Mouse (Mus musculus) left cerebral cortex, postnatal 14 days (tissue): Measurements from ENCODE around the gene Epn3. TPM values are rescaled to one million over a fixed set of nuclear protein-coding genes. Genes with fewer than 3 reads are reported as not detected.

Experiments used
- DNase-seq, 2 experiments: peaks; one replicate each; pipeline ENCODE4 v3.0.0; 2021 to 2022; ENCODE audit warnings: low spot score in 2 of 2, mixed read lengths in 1 of 2
- intact Hi-C: fragments of 180-260 bp; cut with DNase I; formaldehyde crosslinking; loops from one replicate; pipeline ENCODE4 v1.15.1; 2025
- total RNA-seq, 2 experiments: library from RNA; stranded (reverse); gene quantifications; 2 replicates each; pipeline ENCODE4 v1.2.3; 2021

Gene Epn3
- total RNA-seq, 2 experiments from 2014 or later = 0.95 to 1.3 TPM

DNA sequence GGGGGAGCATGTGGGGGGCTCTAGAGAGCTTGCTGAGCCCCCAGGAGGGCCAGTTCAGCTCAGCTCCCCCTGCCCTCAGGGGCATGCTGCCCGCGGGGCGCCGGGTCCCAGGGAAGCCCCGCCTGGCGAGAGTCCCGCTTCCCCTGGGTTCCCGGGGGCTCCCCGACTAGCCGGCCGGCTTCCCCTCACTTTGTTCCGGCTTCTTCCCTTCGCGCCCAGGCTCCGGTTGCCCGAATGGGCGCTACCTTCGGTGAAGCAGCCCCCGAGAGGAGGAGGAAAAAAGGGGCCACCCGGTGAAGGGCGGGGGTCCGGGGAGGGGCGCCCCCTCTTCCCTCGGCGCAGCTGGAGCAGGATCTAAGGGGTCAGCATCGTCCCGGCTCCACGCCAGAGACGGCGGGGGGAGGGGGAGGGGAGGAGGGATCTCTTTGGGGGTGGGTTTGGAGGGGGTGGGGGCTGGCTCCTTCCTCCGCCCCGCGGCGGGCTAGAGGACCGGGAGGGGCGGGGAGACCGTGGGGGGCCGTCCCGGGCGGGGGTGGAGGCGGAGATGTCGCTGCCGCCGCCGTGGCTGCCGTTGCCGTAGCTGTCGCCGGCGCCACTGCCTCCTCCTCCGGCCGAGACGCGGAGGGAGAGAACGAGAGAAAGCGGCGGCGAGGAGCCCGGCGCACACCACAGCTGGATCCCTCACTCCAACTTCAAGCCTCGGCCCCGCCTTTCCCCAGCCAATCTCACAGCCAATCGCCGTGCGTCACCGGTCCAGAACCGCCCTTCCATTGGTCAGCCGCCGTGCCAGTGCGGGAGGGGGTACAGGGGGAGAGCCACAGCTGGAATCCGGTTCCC, 25.8 kb downstream of the Epn3 start, which contains the start of gene Cacna1g:
Gene Cacna1g, minus strand, starts transcription at position 492 of the 837 bp plus-strand sequence.
- intact Hi-C loops = loop anchor here (2.0 to 5.0 kb wide), 2 partner anchors 52 to 145 kb away; partner anchors contain the start of gene Ankrd40
- peak; percentile 88 to 91 for DNase-seq

DNA sequence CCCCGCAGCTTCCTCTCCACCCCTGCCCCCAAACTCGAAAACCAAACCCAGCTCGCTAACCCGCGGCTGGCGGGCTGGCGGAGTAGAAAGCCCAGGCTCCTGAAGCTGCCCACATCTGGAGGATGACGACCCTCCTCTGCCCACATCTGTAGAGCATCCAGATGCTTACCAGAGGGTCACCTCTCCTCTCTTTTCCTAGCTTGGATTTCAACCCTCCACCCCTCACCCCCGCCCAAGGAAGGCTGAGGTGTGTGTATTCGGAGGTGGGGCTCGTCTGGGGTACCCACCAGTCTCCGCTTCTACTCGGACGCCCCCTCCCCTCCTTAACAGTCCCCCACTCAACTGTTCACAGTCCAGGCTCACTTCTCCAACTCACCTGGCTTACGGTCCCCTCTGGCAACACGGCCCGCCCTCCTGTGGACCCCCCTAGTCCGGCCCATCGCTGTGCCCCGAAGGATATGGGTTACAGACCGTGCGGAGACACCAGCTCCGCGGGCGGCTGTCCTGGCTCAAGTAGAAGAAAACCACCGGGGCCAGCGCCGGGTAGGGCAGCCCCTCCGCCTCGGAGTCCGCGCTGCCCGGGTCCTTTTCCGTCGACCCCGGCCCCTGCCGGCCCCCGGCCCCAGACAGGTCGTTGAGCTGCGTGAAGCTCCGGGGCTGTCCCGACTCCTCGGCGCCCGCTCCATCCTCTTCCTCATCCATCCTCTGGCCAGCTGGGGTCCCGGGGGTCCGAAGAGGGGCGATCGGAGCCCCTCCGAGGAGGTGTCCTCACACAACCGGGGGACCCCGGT, 26.7 kb downstream of the Epn3 start:
- no peak for DNase-seq

GRCm38 (mm10) chr11:94472585-94472915, 27.2 kb downstream of the Epn3 start:
- intact Hi-C loops = loop anchor here (5.0 kb wide), 1 partner anchor 50 kb away; no protein-coding TSS in a partner anchor
- no peak for DNase-seq

More for the DNA sequence above, 26.7 kb downstream of the Epn3 start:
- intact Hi-C loops = loop anchor here (5.0 kb wide), 1 partner anchor 51 kb away; no protein-coding TSS in a partner anchor

DNA sequence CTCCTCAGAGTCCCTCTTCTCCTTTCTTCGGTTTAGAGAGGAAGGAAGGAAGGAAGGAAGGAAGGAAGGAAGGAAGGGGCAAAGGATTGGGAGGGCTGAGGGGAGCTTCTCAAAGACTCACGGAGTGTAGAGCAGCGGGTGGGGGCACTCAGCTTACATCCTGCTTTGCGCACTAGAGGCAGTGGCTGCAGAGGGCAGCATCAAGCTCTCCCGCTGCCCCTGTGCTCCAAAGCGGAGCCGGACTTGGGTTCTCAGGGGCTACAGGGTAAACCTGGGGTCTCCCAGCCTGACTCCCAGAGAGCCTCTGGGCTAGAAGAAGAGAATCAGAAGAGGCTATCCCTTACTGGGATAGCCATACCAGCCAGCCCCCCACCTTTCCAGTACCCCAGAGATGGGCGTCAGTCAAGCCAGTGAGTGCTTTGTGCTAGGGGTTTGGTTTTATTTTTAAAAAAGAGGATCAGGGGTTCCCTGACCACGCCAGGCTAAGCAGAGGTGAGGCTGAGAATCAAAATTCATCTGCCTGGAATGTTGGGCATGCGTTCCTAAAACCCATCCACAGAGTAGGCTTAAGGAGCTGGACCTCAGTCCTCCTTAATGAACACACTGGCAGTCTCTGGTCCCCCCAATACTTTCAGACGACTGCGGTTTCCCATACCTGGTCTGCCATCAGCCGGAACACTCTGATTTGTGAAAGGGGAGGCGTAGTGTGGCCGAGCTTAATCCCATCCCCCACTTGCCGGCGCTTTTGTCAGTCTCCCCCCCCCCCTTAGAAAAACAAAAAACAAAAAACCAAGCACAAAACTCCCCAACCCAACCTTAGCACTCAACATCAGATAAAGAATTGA, 27.8 kb downstream of the Epn3 start:
- intact Hi-C loops = loop anchor here (5.0 kb wide), 1 partner anchor 50 kb away; no protein-coding TSS in a partner anchor
- no peak for DNase-seq

- intact Hi-C loops = loop anchor here (5.0 kb wide), 1 partner anchor 48 kb away; no protein-coding TSS in a partner anchor
Measured at GRCm38 (mm10) chr11:94470391-94470790, 29.4 kb downstream of the Epn3 start.

GRCm38 (mm10) chr11:94469136-94470064, 30.4 kb downstream of the Epn3 start:
- intact Hi-C loops = loop anchor here (5.0 kb wide), 1 partner anchor 47 kb away; no protein-coding TSS in a partner anchor
- DNase-seq = no peak

More at GRCm38 (mm10) chr11:94470391-94470790, 29.4 kb downstream of the Epn3 start:
- no peak for DNase-seq

DNA sequence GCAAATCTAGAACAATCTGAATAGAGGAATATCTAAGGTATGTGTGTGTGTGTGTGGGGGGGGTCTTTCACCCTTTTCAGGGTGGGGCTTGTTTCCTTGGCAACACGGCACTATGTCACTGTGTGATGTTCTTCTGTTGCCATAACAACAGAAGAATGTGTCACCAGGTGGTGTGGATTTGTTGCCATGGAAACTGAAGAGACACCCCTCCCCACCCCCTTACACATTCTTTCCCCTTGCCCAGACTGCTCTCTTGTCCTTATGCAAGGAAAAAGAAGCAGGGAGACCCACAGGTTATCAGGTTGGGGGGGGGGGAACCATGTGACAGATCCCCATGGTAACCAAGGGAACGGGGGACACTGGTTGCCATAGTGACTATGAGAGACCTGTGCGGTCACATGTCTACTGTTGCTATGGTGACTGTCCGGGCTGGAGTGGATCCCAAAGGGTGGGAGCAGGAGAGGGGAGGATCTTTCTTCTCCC, 31.2 kb downstream of the Epn3 start:
- intact Hi-C loops = no loop called here

GRCm38 (mm10) chr11:94466333-94466855, 33.4 kb downstream of the Epn3 start:
- DNase-seq = peak in 1 of 2 experiments; percentile 76
- intact Hi-C loops = no loop called here

More for the DNA sequence above, 31.2 kb downstream of the Epn3 start:
- peak; percentile 79 to 94 for DNase-seq

DNA sequence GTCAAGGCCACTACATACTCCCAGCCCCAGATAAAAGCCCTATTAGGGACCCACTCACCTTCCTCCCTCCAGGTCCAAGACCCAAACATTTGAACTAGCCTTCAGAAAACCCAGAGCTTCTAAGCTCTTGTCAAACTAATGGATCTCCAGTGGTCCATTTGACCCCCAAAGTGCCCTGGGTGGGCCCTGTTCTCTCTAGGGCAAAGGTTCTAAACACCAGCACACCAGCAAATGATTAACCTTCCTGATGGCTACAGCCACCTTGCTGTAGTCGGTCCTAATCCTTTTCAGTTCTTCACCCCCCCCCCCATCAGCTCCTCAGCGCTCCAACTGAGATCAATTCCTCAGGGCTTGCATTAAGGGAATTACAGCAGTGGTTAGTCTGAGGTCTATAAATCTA, 35.6 kb downstream of the Epn3 start:
- intact Hi-C loops = no loop called here
- DNase-seq = no peak

- DNase-seq = no peak
- intact Hi-C loops = no loop called here
Measured at GRCm38 (mm10) chr11:94461856-94462255, 37.9 kb downstream of the Epn3 start.

DNA sequence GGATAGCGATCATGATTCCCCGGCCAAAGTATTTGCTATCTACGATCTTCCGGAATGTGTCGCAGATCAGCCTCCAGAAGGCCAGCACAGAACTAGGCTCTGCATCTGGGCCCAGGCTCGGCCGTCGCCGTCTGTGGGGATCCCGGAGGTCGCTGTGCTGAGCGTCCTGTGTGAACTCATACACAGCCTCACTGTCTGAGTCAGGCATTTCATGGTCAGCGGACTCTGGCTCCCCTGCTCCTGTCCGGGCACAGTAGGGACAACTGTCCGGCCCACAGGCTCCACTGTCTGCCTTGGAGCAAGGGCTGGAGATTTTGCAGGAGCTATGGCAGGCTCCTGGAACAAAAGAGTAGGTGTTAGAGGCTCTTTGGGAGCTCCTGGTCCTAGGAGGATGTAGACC, 42.8 kb downstream of the Epn3 start:
- intact Hi-C loops = no loop called here
- DNase-seq = no peak

- no peak for DNase-seq
- intact Hi-C loops = no loop called here
Measured at GRCm38 (mm10) chr11:94456347-94456746, 43.4 kb downstream of the Epn3 start.

- intact Hi-C loops = no loop called here
- DNase-seq = no peak
Measured at GRCm38 (mm10) chr11:94455161-94455820, 44.5 kb downstream of the Epn3 start.

DNA sequence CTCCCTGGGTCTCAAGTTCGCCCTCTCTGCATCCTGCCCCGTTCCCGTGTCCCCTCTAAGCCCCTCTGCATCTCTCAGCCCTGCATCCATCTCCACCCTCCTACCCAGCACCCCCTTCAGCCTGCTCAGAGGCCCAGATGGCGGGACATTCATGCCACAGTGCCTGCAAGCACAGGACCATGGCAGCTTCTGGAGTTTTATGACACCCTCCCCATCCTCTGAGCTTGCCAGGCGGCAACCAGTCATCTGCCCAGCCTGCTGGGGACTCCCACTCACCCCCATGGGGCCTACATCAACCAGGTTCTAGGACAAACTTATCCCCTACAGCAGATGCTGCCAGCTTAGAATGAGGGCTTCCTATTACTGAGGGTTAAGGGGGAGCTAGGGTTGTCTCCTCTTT, 45.0 kb downstream of the Epn3 start:
- DNase-seq = no peak
- intact Hi-C loops = no loop called here

- intact Hi-C loops = no loop called here
Measured at GRCm38 (mm10) chr11:94451091-94451773, 48.5 kb downstream of the Epn3 start.

DNA sequence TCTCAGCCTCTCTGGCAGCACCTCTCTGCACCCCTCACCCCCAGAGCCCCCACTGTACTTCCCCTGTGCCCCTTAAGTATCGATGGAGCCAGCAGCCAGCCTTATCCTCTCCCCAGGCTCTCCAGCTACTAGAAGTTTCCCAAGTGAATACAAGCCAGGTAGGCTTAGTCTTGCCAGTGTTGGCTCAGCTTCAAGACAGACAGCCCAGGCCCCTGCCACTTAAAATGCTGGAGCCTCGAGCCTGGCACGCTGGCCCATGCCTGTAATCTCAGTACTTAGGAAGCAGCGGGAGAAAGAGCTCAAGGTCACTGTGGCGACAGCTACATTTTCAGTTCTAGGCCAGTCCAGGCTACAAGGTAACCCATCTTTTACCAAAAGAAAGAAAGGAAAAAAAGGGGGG, 49.9 kb downstream of the Epn3 start:
- no peak for DNase-seq
- intact Hi-C loops = no loop called here

More at GRCm38 (mm10) chr11:94451091-94451773, 48.5 kb downstream of the Epn3 start:
- no peak for DNase-seq

- no peak for DNase-seq
Measured at GRCm38 (mm10) chr11:94449239-94449638, 50.5 kb downstream of the Epn3 start.

More at GRCm38 (mm10) chr11:94449239-94449638, 50.5 kb downstream of the Epn3 start:
- intact Hi-C loops = no loop called here
